Mouse (Mus musculus) gonadal fat pad, adult 2 months (tissue): Measurements from ENCODE around the gene Cpe. TPM values are rescaled to one million over a fixed set of nuclear protein-coding genes. Genes with fewer than 3 reads are reported as not detected.

Experiments used
- DNase-seq: peaks from one replicate; pipeline ENCODE4 v3.0.0-alpha.2; 2012; ENCODE audit warnings: low read depth
- polyA plus RNA-seq: library from polyadenylated mRNA; depleted of rRNA; stranded (reverse); fragments of >200 nt; gene quantifications from 2 replicates; pipeline ENCODE4 v1.2.3, GENCODE M21; 2012; rRNA removed

Cpe gene
- polyA plus RNA-seq, 1 experiment, result 41.7 TPM

DNA sequence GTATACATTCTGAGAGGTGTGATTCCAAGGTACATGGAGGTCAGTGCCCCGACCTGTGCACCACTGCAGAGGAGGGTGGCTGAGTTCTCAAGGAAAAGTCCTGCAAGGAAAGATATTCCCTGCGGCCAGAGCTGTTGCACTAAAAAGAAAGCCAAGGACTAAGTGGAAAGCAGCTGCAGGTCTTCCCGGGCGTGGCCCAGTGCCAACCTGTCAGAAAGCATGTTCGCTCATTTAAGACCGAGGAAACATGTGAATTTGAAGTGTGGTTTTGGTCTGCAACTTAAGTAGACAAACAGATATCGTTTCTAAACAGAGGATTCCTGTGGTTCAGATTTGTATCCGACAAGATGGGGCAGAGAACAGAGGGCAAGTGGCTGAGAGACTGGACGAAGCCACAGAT is 117.9 kb downstream of the Cpe start:
- DNase-seq, result no peak

DNA sequence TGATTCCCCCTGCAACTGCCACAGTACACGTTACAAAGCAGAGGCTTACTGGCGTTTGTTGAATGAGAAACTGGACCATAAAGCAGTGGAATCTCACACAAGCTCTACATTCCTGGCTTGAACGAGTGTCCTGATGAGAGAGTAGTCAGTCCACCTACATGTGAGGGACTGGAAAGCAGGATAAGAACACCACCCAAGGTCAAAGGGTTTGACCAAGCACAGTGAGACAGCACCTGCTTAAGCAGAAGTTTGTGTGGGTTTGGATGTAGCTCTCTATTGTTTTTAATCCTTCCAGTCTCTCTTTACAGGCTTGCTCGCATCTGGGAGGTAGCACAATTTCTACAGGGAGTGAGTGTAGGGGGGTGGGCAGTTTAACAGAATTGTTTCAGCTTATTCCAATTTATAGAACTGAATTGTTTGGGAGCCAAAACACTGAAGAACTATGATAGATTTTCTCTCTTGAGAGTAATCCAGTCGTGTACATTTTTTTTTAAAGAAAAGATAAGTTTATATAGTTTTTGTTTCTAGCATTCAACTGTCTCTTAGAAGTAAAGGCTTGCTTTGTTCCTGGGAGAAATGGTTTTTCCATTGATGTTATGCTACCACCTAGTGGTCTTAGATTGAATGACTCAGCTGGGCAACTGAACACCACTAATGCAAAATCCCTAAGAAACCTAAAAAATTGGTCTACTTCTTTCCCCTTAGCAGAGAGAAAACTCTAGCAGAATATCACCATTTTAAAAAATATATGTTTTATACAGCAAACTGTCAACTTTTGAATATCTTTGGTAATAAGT is 144.6 kb downstream of the Cpe start:
- no peak for DNase-seq

DNA sequence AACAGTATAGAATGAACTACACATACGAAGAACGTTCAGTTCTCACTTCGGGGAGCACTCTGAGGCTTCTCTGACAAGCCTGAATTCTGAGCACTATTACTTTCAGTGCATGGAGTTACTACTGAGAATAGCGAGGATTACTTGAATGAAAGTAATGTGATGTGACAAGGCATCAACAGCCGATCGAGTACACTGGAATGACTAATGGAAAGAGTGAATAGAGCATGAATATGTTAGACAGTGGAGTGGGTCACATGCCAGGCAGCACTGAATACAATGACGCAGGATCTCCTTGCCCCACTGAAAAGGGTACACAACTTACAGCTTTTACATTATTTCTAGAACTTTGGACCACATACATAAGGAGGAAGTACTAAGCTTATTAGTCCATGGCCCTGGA is 149.4 kb downstream of the Cpe start:
- no peak for DNase-seq

Other genes with a start within 250 kb of the Cpe start
- 36.9 and 41.2 TPM in 2 replicates for gene Msmo1, start 40.7 kb upstream of the Cpe start, polyA plus RNA-seq
- gene Klhl2, start 157.0 kb upstream of the Cpe start, polyA plus RNA-seq, result 30.3 and 43.5 TPM in 2 replicates